Mouse (Mus musculus) ES-Bruce4 (cell line): ENCODE results near the gene Vwa5b1.

Experiments used
- CTCF ChIP-seq: IDR thresholded peaks from one replicate; pipeline ENCODE4 v1.8.1; 2011; ENCODE audit warnings: low read depth, low read length
- EP300 ChIP-seq: IDR thresholded peaks from 2 replicates; pipeline ENCODE4 v1.6.1; 2011; ENCODE audit warnings: low read depth, low read length; ENCODE audit not compliant: insufficient read depth
- POLR2A ChIP-seq: IDR thresholded peaks from one replicate; pipeline ENCODE4 v1.8.1; 2011; ENCODE audit warnings: low read length; ENCODE audit not compliant: insufficient read depth

GRCm38 (mm10) chr4:138516448-138516847 lies 119.2 kb downstream of the Vwa5b1 start:
- TF ChIP-seq CTCF (no peak), POLR2A (no peak), EP300 (no peak)
